Mouse (Mus musculus): ENCODE data around the gene Apex2. TPM values are rescaled to one million over a fixed set of nuclear protein-coding genes. Genes with fewer than 3 reads are reported as not detected.

The Apex2 gene
- total and polyA plus RNA-seq, 2 experiments from 2014 or later: 10.1 to 17.6 TPM

DNA sequence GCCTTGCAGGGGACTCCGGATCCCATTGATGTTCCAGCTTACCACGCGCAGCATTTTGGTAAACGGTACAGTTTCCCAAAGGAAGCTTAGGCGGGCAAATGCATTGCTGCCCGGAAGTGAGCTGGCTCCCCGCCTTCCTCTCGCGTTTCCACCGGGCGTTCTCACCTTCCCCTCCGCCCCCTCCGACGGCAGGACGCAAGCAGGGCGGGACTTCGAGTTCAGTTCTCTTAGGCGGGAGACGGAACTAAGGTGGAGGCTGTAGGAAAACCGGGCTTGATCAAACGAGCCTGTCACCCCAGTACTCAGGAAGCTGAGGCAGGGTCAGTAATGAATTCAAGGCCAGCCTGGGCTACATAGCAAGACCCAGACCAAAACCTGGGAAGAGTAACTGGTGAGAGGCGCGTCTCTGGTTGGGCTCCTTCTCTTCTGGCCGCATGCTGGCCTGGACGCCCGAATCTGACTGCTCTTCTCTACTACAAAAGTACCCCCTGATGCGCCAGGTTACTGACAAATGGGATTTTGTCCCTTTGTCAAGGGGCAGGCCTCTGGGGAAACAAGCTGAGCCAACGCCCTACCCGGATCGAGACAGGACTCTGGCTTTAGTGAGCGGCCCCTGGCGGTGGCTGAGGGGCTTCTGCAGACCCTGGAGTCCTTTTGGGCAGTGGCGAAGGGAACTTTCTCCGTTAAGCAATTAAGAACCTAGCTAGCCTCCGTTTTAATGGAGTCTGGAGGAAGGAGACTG lies 1.5 kb downstream of the Apex2 start, which contains the start of gene Pfkfb1:
Pfkfb1 (plus strand) TSS at position 207 of the 742 bp plus-strand sequence.
- peak; percentile 96 for ATAC-seq
- Histone ChIP-seq H3K4me1 (ENCODE audit: insufficient read depth, low read length) (no peaks in the 10 kb centered on the region), H3K4me2 (ENCODE audit: low read depth, low read length) (peak within 1 kb of the TSS; percentile 56), H3K27ac (peak within 1 kb of the TSS; percentile 77), H3K27me3 (ENCODE audit: insufficient read depth, low read length) (no peaks in the 10 kb centered on the region), H3K4me3 (ENCODE audit: low read length) (peak within 1 kb of the TSS; percentile 46), H3K36me3 (ENCODE audit: insufficient read depth, low read length) (0 out of 2 replicates have a peak, but pooled peaks cover 3% of the 10 kb centered on the region), H3K9ac (replicated peaks; ENCODE audit: low read length) (peak within 1 kb of the TSS; percentile 59), H3K9me3 (ENCODE audit: low read length) (no peaks in the 10 kb centered on the region)
- DNase-seq (ENCODE audit: low spot score): peak; percentile 85
- peak; percentile 64 for TF ChIP-seq CTCF (IDR thresholded peaks at IDR 0.05; ENCODE audit: low read depth)
- 29% methylated on average over 35 of the region's 35 CpGs for WGBS

DNA sequence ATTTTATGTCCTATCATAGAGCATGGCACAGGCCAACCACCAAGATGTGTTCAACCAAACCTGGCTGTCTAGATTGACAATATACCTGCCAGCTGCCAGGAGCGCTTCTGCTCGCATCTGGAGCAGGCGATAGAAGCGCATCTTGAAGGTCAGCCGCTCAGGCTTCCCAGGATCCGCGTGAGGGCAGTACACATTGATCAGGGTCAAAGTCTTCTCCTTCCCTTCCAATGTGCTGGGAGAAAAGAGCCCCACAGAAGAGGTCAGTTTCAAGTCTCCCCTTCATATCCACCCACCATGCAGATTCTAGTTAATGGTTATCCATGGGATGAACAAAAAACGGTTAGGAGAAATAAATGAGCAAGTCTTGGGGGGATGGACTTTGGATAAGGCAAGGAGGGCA lies 4.6 kb downstream of the Apex2 start:
- 93% methylated on average over 8 of the region's 8 CpGs for WGBS
- ATAC-seq (no peak), DNase-seq (ENCODE audit: low spot score) (no peak)
- H3K27me3 ChIP-seq (ENCODE audit: insufficient read depth, low read length): no peaks in the 10 kb centered on the region
- 0 out of 2 replicates have a peak, but pooled peaks cover 9% of the 10 kb centered on the region for H3K36me3 ChIP-seq (ENCODE audit: insufficient read depth, low read length)
- no peak overlapping the region for H3K4me3 ChIP-seq (ENCODE audit: low read length)
- no peaks in the 10 kb centered on the region for H3K4me1 ChIP-seq (ENCODE audit: insufficient read depth, low read length)
- TF ChIP-seq CTCF (IDR thresholded peaks at IDR 0.05; ENCODE audit: low read depth): no peak
- no peaks in the 10 kb centered on the region for H3K9me3 ChIP-seq (ENCODE audit: low read length)
- H3K27ac ChIP-seq: no peak overlapping the region
- H3K4me2 ChIP-seq (ENCODE audit: low read depth, low read length): no peak overlapping the region
- no peak overlapping the region for H3K9ac ChIP-seq (replicated peaks; ENCODE audit: low read length)

DNA sequence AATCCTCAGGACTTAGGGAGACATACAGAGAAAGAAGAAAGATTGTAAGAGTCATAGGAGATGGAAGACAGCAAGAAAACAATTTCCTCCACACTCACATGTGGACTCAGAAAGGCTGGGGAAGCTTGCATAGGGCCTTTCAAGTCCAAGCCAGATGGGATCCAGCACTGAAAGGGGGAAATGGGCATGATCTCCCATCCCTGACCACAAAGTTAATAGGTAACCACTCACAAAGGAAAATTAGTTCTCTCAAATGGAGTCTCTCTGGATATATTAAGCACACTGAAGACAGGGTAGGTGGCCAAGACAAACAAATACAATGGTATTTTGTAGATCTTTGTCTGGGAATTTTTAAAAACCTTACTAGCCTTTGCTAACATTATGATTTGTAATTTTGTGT lies 7.7 kb downstream of the Apex2 start:
- H3K9me3 ChIP-seq (ENCODE audit: low read length): no peaks in the 10 kb centered on the region
- no peaks in the 10 kb centered on the region for H3K27me3 ChIP-seq (ENCODE audit: insufficient read depth, low read length)
- no peak for TF ChIP-seq CTCF (IDR thresholded peaks at IDR 0.05; ENCODE audit: low read depth)
- no peak overlapping the region for H3K27ac ChIP-seq
- H3K4me1 ChIP-seq (ENCODE audit: insufficient read depth, low read length): no peaks in the 10 kb centered on the region
- DNase-seq (ENCODE audit: low spot score): no peak
- ATAC-seq: no peak
- no peak overlapping the region for H3K4me2 ChIP-seq (ENCODE audit: low read depth, low read length)
- H3K4me3 ChIP-seq (ENCODE audit: low read length): no peak overlapping the region
- no peak overlapping the region for H3K9ac ChIP-seq (replicated peaks; ENCODE audit: low read length)
- 0 out of 2 replicates have a peak, but pooled peaks cover 9% of the 10 kb centered on the region for H3K36me3 ChIP-seq (ENCODE audit: insufficient read depth, low read length)

DNA sequence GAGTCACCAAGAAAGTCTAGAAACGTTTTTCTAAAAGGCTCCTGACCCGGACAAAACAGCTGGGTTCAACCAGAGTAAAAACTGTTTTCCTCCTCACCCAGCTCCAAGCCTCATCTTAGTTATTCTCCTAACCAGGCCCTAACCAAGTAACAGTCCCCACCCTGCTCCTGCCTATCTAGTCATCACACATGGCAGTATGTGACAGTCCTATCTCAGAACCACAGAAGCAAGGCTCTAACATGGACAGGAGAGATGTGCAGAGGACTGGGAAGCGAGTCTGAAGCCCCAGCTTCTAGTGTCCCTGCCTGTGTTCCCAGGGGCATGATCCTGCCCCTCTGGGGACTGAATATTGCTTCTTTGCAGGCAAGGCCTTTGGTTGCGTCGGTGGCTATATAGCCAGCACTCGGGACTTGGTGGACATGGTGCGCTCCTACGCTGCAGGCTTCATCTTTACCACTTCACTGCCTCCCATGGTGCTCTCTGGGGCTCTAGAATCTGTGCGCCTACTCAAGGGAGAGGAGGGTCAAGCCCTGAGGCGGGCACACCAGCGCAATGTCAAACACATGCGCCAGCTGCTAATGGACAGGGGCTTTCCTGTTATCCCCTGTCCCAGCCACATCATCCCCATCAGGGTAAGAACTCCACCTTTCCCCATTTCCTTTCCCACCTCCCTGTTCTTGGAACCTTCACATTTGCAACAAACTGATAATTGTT lies 24.9 kb downstream of the Apex2 start:
- DNase-seq (ENCODE audit: low spot score): no peak
- ATAC-seq: no peak
- Histone ChIP-seq H3K27me3 (ENCODE audit: insufficient read depth, low read length) (no peaks in the 10 kb centered on the region), H3K27ac (no peak overlapping the region), H3K4me3 (ENCODE audit: low read length) (no peak overlapping the region), H3K4me2 (ENCODE audit: low read depth, low read length) (no peak overlapping the region), H3K4me1 (ENCODE audit: insufficient read depth, low read length) (no peaks in the 10 kb centered on the region), H3K9ac (replicated peaks; ENCODE audit: low read length) (no peak overlapping the region), H3K9me3 (ENCODE audit: low read length) (no peaks in the 10 kb centered on the region), H3K36me3 (ENCODE audit: insufficient read depth, low read length) (no peaks in the 10 kb centered on the region)
- no peak for TF ChIP-seq CTCF (IDR thresholded peaks at IDR 0.05; ENCODE audit: low read depth)
- 88% methylated on average over 12 of the region's 12 CpGs for WGBS

DNA sequence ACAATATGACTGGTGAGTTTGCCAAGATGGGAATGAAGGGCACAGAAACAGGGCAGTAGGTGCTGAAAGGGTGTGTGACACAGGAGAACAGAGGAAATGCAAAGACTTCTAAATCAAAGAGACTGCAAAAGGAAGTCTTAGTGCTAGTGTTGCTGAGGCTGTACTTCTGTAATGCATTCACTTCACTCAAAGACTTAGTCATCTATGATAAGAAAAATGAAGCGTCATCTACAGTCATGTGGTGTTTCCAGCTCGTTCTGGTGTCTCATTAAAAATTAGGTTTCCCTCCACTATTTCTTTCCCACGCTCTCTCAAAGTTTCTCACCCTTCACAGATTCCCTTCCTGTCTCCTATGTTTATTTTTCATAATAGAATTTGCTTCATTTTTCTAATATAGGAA lies 35.6 kb downstream of the Apex2 start:
- WGBS: 83% methylated on average over 3 of the region's 3 CpGs

DNA sequence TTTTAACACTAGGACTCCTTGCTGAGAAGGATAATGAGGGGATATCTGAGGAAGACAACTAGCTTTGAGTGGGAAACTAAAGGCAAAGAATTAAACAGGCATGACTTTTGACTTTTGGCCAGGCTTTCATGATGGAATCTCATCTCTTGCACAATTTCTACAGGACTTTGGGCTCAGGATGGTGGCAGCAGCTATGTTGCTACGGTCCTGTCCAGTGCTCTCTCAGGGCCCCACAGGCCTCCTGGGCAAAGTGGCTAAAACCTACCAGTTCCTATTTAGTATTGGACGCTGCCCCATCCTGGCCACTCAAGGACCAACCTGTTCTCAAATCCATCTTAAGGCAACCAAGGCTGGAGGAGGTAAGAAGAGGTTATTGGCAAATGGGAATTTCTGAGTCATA lies 37.7 kb downstream of the Apex2 start:
- no peak for TF ChIP-seq CTCF (IDR thresholded peaks at IDR 0.05; ENCODE audit: low read depth)
- no peaks in the 10 kb centered on the region for H3K36me3 ChIP-seq (ENCODE audit: insufficient read depth, low read length)
- WGBS: 82% methylated on average over 2 of the region's 2 CpGs

More for the DNA sequence above, 35.6 kb downstream of the Apex2 start:
- TF ChIP-seq CTCF (IDR thresholded peaks at IDR 0.05; ENCODE audit: low read depth): no peak
- H3K27me3 ChIP-seq (ENCODE audit: insufficient read depth, low read length): no peaks in the 10 kb centered on the region
- H3K27ac ChIP-seq: no peak overlapping the region
- no peaks in the 10 kb centered on the region for H3K36me3 ChIP-seq (ENCODE audit: insufficient read depth, low read length)
- no peaks in the 10 kb centered on the region for H3K9me3 ChIP-seq (ENCODE audit: low read length)
- H3K9ac ChIP-seq (replicated peaks; ENCODE audit: low read length): no peak overlapping the region
- no peak for DNase-seq (ENCODE audit: low spot score)
- no peak overlapping the region for H3K4me2 ChIP-seq (ENCODE audit: low read depth, low read length)
- H3K4me1 ChIP-seq (ENCODE audit: insufficient read depth, low read length): no peaks in the 10 kb centered on the region
- no peak overlapping the region for H3K4me3 ChIP-seq (ENCODE audit: low read length)
- ATAC-seq: no peak

DNA sequence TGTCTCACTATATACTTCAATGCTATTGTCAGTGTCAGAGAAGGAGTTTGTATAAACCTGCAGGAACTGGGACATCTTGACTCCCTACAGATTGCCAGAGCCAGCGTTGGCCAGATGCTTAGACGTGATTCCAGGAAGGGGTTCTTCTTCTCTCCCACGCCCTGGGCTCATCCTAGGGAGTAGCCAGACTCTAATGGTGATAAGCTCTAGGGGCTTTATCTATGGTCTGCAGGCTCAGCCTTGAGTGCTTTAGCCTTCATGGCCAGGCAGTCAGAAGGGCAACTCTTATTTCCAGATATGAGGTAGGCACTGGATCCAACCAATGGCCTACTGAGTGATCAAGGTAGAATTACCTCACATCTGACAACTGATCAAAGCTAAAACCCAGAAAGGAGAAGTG lies 40.0 kb downstream of the Apex2 start:
- Histone ChIP-seq H3K27me3 (ENCODE audit: insufficient read depth, low read length) (no peaks in the 10 kb centered on the region), H3K4me3 (ENCODE audit: low read length) (no peak overlapping the region), H3K9me3 (ENCODE audit: low read length) (no peaks in the 10 kb centered on the region), H3K36me3 (ENCODE audit: insufficient read depth, low read length) (no peaks in the 10 kb centered on the region), H3K4me2 (ENCODE audit: low read depth, low read length) (no peak overlapping the region), H3K9ac (replicated peaks; ENCODE audit: low read length) (no peak overlapping the region), H3K4me1 (ENCODE audit: insufficient read depth, low read length) (no peaks in the 10 kb centered on the region), H3K27ac (no peak overlapping the region)
- DNase-seq (ENCODE audit: low spot score) (no peak), ATAC-seq (no peak)
- WGBS: 88% methylated on average over 3 of the region's 3 CpGs
- TF ChIP-seq CTCF (IDR thresholded peaks at IDR 0.05; ENCODE audit: low read depth): no peak

More for the DNA sequence above, 37.7 kb downstream of the Apex2 start:
- H3K4me3 ChIP-seq (ENCODE audit: low read length): no peak overlapping the region
- DNase-seq (ENCODE audit: low spot score) (no peak), ATAC-seq (no peak)
- no peaks in the 10 kb centered on the region for H3K9me3 ChIP-seq (ENCODE audit: low read length)
- no peaks in the 10 kb centered on the region for H3K27me3 ChIP-seq (ENCODE audit: insufficient read depth, low read length)
- no peak overlapping the region for H3K4me2 ChIP-seq (ENCODE audit: low read depth, low read length)
- no peaks in the 10 kb centered on the region for H3K4me1 ChIP-seq (ENCODE audit: insufficient read depth, low read length)
- H3K9ac ChIP-seq (replicated peaks; ENCODE audit: low read length): no peak overlapping the region
- H3K27ac ChIP-seq: no peak overlapping the region

All from hindbrain, postnatal 0 days (tissue).